Mouse (Mus musculus) thymus, postnatal 14 days (tissue): Measurements from ENCODE around the gene G2e3.

Experiments used
- DNase-seq: peaks from one replicate; pipeline ENCODE4 v3.0.0; 2021

G2e3 gene

GRCm38 (mm10) chr12:51347988-51348697 lies at the start of gene G2e3:
TSS of gene G2e3 (plus strand) at chr12:51348061.
- DNase-seq: peak; percentile 87

DNA sequence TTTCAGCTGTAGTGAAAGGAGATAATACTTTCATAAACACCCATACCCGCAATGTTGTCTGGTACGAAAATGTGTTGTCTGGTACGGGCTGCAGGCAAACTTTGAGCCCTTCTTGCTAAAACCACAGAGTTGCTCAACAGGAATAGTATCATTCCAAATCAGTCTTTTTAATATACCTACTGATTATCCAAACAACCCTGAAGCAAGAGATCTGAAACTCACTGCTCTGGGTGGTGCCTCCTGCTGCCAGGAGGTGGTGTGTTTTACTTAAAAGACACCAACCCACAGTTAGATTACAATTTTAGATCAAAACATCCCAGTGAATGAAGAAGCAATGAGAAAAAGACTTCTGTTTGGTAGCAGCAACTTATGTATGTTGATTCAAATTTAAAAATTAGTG lies 24.3 kb upstream of the G2e3 start:
- no peak for DNase-seq

- no peak for DNase-seq
These were observed 21.0 kb upstream of the G2e3 start for GRCm38 (mm10) chr12:51326819-51327218.

- DNase-seq: no peak
These were observed 10.8 kb upstream of the G2e3 start for GRCm38 (mm10) chr12:51337014-51337413.

DNA sequence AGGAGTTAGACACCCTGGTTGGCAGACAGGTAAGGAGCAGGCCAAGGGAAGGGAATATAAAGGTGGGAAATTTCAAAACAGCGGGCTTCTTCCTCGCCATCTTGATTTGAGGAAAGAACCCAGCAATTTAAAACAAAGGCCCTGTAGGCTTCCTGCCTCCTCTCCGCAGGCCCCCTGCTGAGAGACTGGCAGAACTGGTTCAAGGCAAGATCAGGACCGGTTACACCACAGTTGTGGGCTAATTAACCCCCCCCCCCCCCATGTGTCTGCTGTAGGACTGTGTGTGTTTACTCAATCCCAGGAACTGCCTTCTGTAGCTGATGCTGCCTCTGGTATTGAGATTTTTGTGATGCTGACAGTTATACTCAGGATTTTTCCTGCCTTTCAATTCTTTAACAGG lies 1.7 kb upstream of the G2e3 start:
- DNase-seq: no peak

DNA sequence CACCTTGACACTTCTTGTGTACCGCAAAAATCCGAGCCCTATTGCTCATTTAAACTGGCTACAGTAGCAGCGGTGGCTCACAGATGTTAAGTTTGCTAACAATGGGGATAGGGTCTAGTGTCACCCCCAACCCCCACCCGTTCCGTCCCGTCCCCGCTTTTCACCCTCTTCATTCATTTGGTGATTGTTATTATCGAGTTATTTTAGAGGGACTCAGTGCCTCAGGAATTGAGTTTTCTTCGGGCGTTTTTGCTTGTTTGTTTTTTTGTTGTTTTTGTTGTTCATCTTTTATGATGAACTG lies 787 bp downstream of the G2e3 start:
- DNase-seq: peak; percentile 32

- DNase-seq: no peak
These were observed 7.4 kb downstream of the G2e3 start for GRCm38 (mm10) chr12:51355296-51355695.

DNA sequence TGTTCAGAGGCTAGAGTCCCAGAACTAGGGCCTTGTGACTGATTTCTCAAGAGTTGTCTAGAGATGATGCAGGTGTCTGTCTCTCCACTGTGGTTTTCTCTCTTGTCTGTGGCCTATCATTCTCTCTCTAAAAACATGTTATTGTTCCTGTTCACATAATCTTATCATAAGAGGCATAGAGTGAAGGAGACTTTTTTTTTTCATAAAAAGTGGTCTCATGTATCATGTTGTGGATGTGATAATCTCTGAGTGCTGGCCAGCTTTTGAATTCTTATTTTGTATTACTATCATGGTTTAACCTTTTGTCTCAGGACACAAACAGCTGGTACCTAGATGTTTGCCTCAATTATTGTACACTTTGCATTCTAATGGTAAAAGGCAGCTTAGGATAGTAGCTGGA lies 13.4 kb downstream of the G2e3 start:
- no peak for DNase-seq

DNA sequence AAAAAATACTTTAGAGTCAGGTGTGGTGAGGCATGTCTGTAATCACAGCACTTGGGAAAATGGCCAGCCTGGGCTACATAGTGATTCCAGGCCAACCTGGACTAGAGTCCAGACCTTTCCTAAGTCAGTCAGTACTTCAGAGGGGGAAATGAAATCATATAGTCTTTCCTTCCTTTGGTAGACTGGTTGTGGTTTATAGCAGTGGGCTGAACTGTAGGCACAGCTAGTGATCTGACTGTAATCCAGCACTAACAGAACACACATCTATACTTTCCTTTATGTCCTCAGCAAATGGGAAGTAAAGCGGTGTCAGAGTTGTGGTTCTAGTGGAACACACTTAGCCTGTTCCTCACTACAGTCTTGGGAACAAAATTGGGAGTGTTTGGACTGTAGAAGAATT lies 15.0 kb downstream of the G2e3 start:
- DNase-seq: no peak

- DNase-seq: no peak
These were observed 20.6 kb downstream of the G2e3 start for GRCm38 (mm10) chr12:51368504-51368903.

GRCm38 (mm10) chr12:51377003-51377887 lies 29.4 kb downstream of the G2e3 start, which contains the start of gene Scfd1:
TSS of gene Scfd1 (plus strand) at chr12:51377510.
- DNase-seq: peak; percentile 92

DNA sequence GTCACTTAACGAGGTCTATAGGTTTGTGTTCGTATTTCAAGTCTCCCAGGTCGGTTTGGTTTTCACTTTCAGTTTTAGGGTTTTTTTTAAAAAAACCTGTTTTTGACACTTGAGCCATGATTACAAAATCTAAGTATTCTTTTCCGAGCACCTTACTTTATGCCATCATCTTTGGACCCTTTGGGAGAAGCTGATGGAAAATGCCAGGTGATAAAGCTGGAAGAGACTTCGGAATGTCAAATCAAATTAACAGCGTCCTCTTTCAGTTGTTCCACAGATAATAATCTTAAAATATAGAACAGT lies 30.0 kb downstream of the G2e3 start:
- no peak for DNase-seq

GRCm38 (mm10) chr12:51399871-51400270 lies 52.0 kb downstream of the G2e3 start:
- DNase-seq: no peak

DNA sequence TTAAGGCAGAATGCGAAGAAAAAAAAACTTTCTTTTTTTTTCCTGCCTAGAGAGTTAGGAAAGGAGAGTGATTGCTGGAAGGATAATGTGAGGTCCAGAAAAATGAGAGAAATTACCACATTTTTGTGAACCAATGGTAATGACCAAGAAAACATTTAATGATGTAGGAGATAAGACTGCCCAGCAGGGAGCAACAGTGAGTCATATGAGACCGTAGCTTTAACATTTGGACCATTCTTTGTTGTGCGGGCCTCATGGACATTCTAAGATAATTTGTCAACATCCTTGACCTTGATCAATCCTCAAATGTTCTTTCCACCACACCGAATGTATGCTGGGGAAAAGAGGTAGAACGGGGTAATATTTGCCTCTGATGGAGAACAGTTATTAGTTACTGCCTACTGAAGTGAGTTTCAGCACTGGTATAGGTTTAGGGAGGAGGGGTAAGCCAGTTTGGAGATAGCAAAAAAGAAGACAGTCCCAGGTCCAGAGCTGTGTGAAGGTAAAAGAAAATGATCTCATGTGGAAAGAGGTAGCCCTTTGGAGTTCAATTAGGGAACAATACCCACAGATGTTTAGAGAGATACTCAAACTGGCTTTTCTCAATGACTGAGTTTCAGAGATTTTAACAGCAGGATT lies 54.3 kb downstream of the G2e3 start:
- no peak for DNase-seq

DNA sequence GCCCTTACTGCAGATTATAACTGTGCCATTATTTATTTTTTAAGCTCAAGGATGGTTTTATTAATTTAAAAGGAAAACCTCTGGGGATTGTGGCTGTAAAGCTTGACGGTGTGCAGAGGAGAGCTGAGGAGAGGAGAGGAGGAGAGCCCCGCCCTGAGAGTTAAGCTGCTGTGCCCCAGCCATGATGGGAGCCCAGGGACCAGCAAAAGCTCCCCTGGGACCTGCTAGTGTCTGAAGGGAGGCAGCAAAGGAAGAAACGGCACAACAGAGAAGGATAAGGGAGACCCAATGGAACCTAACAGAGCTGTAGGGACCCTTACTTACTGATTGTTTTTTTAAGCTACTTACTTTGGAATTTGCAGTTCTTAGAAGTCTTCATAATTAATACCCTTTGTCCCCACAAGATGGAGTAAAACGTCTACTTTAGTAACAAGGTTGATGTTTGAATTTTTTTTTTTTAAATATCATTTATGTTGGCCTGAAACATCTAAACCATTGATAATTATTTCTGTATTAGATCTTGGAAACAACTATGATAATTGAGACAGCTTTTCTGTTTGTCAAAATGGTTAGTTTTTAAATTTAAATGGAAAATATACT lies 56.2 kb downstream of the G2e3 start:
- DNase-seq: no peak

DNA sequence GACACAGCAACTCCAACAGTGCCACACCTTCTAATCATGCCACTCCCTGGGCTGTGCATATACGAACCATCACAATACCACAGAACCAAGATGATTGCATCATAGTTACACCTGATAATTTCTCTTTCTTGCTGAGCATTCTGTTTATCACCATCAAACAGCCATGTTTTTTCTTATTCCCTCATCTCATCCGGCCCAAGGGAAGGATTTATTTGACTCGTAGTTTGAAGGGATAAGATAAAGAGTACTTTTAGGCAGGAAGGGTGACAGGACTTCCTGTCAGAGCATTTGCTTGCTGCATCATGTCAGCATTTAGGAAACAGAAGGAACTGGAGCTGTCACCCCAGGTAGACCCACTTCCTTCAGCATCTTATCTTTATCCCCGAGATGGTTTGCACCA lies 63.5 kb downstream of the G2e3 start:
- DNase-seq: no peak
